Mouse (Mus musculus) forebrain, embryonic 12.5 days (tissue): Measurements from ENCODE around the gene Stard13. TPM values are rescaled to one million over a fixed set of nuclear protein-coding genes. Genes with fewer than 3 reads are reported as not detected.

Source experiments
- ATAC-seq: fragments of 200-750 bp; cut with Nextera tagmentation; 2 replicates; pipeline ENCODE4 v1.8.0; 2017; ENCODE audit warnings: moderate TSS enrichment; ENCODE audit not compliant: low FRiP score
- H3K27ac ChIP-seq: fragments of 300-500 bp; sonication (generic); 2 replicates; pipeline ENCODE4 v1.5.1; 2016; ENCODE audit warnings: mild to moderate bottlenecking
- H3K27me3 ChIP-seq: fragments of 300-500 bp; sonication (generic); 2 replicates; pipeline ENCODE4 v1.6.1; 2016; ENCODE audit warnings: mild to moderate bottlenecking
- H3K36me3 ChIP-seq: fragments of 300-500 bp; sonication (generic); replicated peaks from 2 replicates; pipeline ENCODE4 v1.6.1; 2016; ENCODE audit warnings: mild to moderate bottlenecking
- H3K4me1 ChIP-seq: fragments of 300-500 bp; sonication (generic); 2 replicates; pipeline ENCODE4 v1.6.1; 2016
- H3K4me2 ChIP-seq: fragments of 300-500 bp; sonication (generic); 2 replicates; pipeline ENCODE4 v1.6.1; 2016; ENCODE audit warnings: mild to moderate bottlenecking, moderate library complexity
- H3K4me3 ChIP-seq: fragments of 300-500 bp; sonication (generic); replicated peaks from 2 replicates; pipeline ENCODE4 v1.5.1; 2016; ENCODE audit warnings: mild to moderate bottlenecking
- H3K9ac ChIP-seq: fragments of 300-500 bp; sonication (generic); 2 replicates; pipeline ENCODE4 v1.6.1; 2016; ENCODE audit warnings: mild to moderate bottlenecking
- H3K9me3 ChIP-seq: fragments of 300-500 bp; sonication (generic); 2 replicates; pipeline ENCODE4 v1.6.1; 2016
- WGBS: fragments of 180-500 bp; shearing (Covaris S2); methylation state at CpG from one replicate; pipeline ENCODE4 v1.1.7; 2016; 5-methylcytosine and 5-hydroxymethylcytosine counted together
- polyA plus RNA-seq: library from polyadenylated mRNA; unstranded; fragments of >200 nt; fragmentation: Nextera tagmentation; extraction: Ambion mirVana; gene quantifications from 2 replicates; pipeline ENCODE4 v1.2.1, GENCODE M21; 2016

Gene Stard13
- polyA plus RNA-seq, 1 experiment from 2014 or later, result 3.6 TPM

GRCm38 (mm10) chr5:151218689-151219115, 14.9 kb downstream of the Stard13 start:
- H3K9me3 ChIP-seq, result no peaks in the 10 kb centered on the region
- H3K4me3 ChIP-seq, result no peak overlapping the region
- WGBS, result 14% methylated on average over 6 of the region's 6 CpGs
- ATAC-seq, result no peak
- H3K9ac ChIP-seq, result no peak overlapping the region
- H3K36me3 ChIP-seq, result no peaks in the 10 kb centered on the region
- H3K27me3 ChIP-seq, result no peaks in the 10 kb centered on the region
- no peaks in the 10 kb centered on the region; the same call in 1 of the 2 replicates for H3K4me1 ChIP-seq
- no peak overlapping the region for H3K4me2 ChIP-seq
- no peak overlapping the region for H3K27ac ChIP-seq

GRCm38 (mm10) chr5:151213097-151213496, 20.5 kb downstream of the Stard13 start:
- Histone ChIP-seq H3K4me1 (no peaks in the 10 kb centered on the region), H3K9ac (no peak overlapping the region), H3K4me2 (no peak overlapping the region), H3K27ac (no peak overlapping the region), H3K27me3 (no peaks in the 10 kb centered on the region), H3K9me3 (no peaks in the 10 kb centered on the region), H3K36me3 (no peaks in the 10 kb centered on the region), H3K4me3 (no peak overlapping the region)
- 91% methylated on average over 3 of the region's 3 CpGs for WGBS
- no peak for ATAC-seq

GRCm38 (mm10) chr5:151210869-151211268, 22.8 kb downstream of the Stard13 start:
- Histone ChIP-seq H3K27ac (no peak overlapping the region), H3K27me3 (no peaks in the 10 kb centered on the region), H3K4me2 (no peak overlapping the region), H3K9ac (no peak overlapping the region), H3K4me3 (no peak overlapping the region), H3K9me3 (no peaks in the 10 kb centered on the region), H3K4me1 (no peaks in the 10 kb centered on the region), H3K36me3 (no peaks in the 10 kb centered on the region)
- 92% methylated on average over 1 of the region's 1 CpGs for WGBS
- ATAC-seq, result no peak

GRCm38 (mm10) chr5:151210060-151210459, 23.6 kb downstream of the Stard13 start:
- Histone ChIP-seq H3K9me3 (no peaks in the 10 kb centered on the region), H3K4me2 (no peak overlapping the region), H3K27ac (no peak overlapping the region), H3K4me3 (no peak overlapping the region), H3K4me1 (no peaks in the 10 kb centered on the region), H3K36me3 (no peaks in the 10 kb centered on the region), H3K27me3 (no peaks in the 10 kb centered on the region), H3K9ac (no peak overlapping the region)
- ATAC-seq, result no peak
- 88% methylated on average over 2 of the region's 2 CpGs for WGBS

GRCm38 (mm10) chr5:151205017-151205416, 28.6 kb downstream of the Stard13 start:
- ATAC-seq, result no peak
- no peak overlapping the region for H3K9ac ChIP-seq
- H3K9me3 ChIP-seq, result no peaks in the 10 kb centered on the region
- no peaks in the 10 kb centered on the region for H3K4me1 ChIP-seq
- H3K27ac ChIP-seq, result no peak overlapping the region
- H3K27me3 ChIP-seq, result no peaks in the 10 kb centered on the region
- no peak overlapping the region for H3K4me3 ChIP-seq
- H3K36me3 ChIP-seq, result no peaks in the 10 kb centered on the region
- WGBS, result 91% methylated on average over 4 of the region's 4 CpGs
- H3K4me2 ChIP-seq, result no peak overlapping the region

GRCm38 (mm10) chr5:151202925-151203324, 30.7 kb downstream of the Stard13 start:
- Histone ChIP-seq H3K9ac (no peak overlapping the region), H3K4me3 (no peak overlapping the region), H3K4me2 (no peak overlapping the region), H3K9me3 (no peaks in the 10 kb centered on the region), H3K27me3 (no peaks in the 10 kb centered on the region), H3K36me3 (no peaks in the 10 kb centered on the region), H3K4me1 (no peaks in the 10 kb centered on the region), H3K27ac (no peak overlapping the region)
- ATAC-seq, result no peak
- WGBS, result 77% methylated on average over 5 of the region's 5 CpGs

GRCm38 (mm10) chr5:151201220-151201619, 32.4 kb downstream of the Stard13 start:
- no peak overlapping the region for H3K27ac ChIP-seq
- H3K4me2 ChIP-seq, result no peak overlapping the region
- no peak overlapping the region for H3K4me3 ChIP-seq
- 55% methylated on average over 3 of the region's 3 CpGs for WGBS
- no peaks in the 10 kb centered on the region for H3K27me3 ChIP-seq
- H3K9me3 ChIP-seq, result no peaks in the 10 kb centered on the region
- no peaks in the 10 kb centered on the region for H3K36me3 ChIP-seq
- no peaks in the 10 kb centered on the region for H3K4me1 ChIP-seq
- no peak overlapping the region for H3K9ac ChIP-seq
- no peak for ATAC-seq

GRCm38 (mm10) chr5:151199235-151199634, 34.4 kb downstream of the Stard13 start:
- H3K9me3 ChIP-seq, result no peaks in the 10 kb centered on the region
- no peaks in the 10 kb centered on the region for H3K36me3 ChIP-seq
- H3K4me3 ChIP-seq, result no peak overlapping the region
- ATAC-seq, result no peak
- H3K27me3 ChIP-seq, result no peaks in the 10 kb centered on the region
- no peak overlapping the region for H3K27ac ChIP-seq
- no peaks in the 10 kb centered on the region for H3K4me1 ChIP-seq
- H3K4me2 ChIP-seq, result no peak overlapping the region
- 89% methylated on average over 3 of the region's 3 CpGs for WGBS
- no peak overlapping the region for H3K9ac ChIP-seq

- 73% methylated on average over 13 of the region's 13 CpGs for WGBS
- H3K27ac ChIP-seq, result no peak overlapping the region
- no peak for ATAC-seq
Observed at GRCm38 (mm10) chr5:151196603-151197272, 36.9 kb downstream of the Stard13 start.

GRCm38 (mm10) chr5:151193885-151194520, 39.6 kb downstream of the Stard13 start:
- H3K36me3 ChIP-seq, result no peaks in the 10 kb centered on the region
- no peaks in the 10 kb centered on the region for H3K9me3 ChIP-seq
- H3K27me3 ChIP-seq, result 0 out of 2 replicates have a peak, but pooled peaks cover 8% of the 10 kb centered on the region
- ATAC-seq, result no peak
- peaks cover 6% of the 10 kb centered on the region for H3K4me1 ChIP-seq
- WGBS, result 63% methylated on average over 3 of the region's 3 CpGs
- no peak overlapping the region for H3K4me2 ChIP-seq
- H3K9ac ChIP-seq, result no peak overlapping the region
- H3K27ac ChIP-seq, result no peak overlapping the region
- no peak overlapping the region for H3K4me3 ChIP-seq

More at GRCm38 (mm10) chr5:151196603-151197272, 36.9 kb downstream of the Stard13 start:
- Histone ChIP-seq H3K9me3 (no peaks in the 10 kb centered on the region), H3K36me3 (no peaks in the 10 kb centered on the region), H3K27me3 (no peaks in the 10 kb centered on the region), H3K4me2 (no peak overlapping the region), H3K4me1 (no peaks in the 10 kb centered on the region), H3K4me3 (no peak overlapping the region), H3K9ac (no peak overlapping the region)

- WGBS, result 78% methylated on average over 2 of the region's 2 CpGs
Observed at GRCm38 (mm10) chr5:151192266-151192665, 41.4 kb downstream of the Stard13 start.

GRCm38 (mm10) chr5:151190764-151191163, 42.9 kb downstream of the Stard13 start:
- Histone ChIP-seq H3K4me2 (no peak overlapping the region), H3K9ac (no peak overlapping the region), H3K27me3 (0 out of 2 replicates have a peak, but pooled peaks cover 8% of the 10 kb centered on the region), H3K27ac (no peak overlapping the region), H3K4me1 (peaks cover 6% of the 10 kb centered on the region), H3K4me3 (no peak overlapping the region), H3K9me3 (no peaks in the 10 kb centered on the region), H3K36me3 (no peaks in the 10 kb centered on the region)
- 77% methylated on average over 5 of the region's 5 CpGs for WGBS
- no peak for ATAC-seq

More at GRCm38 (mm10) chr5:151192266-151192665, 41.4 kb downstream of the Stard13 start:
- H3K4me3 ChIP-seq, result no peak overlapping the region
- ATAC-seq, result no peak
- H3K36me3 ChIP-seq, result no peaks in the 10 kb centered on the region
- H3K9me3 ChIP-seq, result no peaks in the 10 kb centered on the region
- no peak overlapping the region for H3K27ac ChIP-seq
- 0 out of 2 replicates have a peak, but pooled peaks cover 8% of the 10 kb centered on the region for H3K27me3 ChIP-seq
- H3K4me1 ChIP-seq, result peaks cover 6% of the 10 kb centered on the region
- no peak overlapping the region for H3K4me2 ChIP-seq
- no peak overlapping the region for H3K9ac ChIP-seq
